Mouse (Mus musculus): ENCODE data around the gene BC049715. TPM values are rescaled to one million over a fixed set of nuclear protein-coding genes. Genes with fewer than 3 reads are reported as not detected.

Gene BC049715
- total and polyA plus RNA-seq, 2 experiments = 0.18 to 0.61 TPM

- Histone ChIP-seq H3K36me3 (ENCODE audit: control insufficient read depth, insufficient read depth, low read length) (no peaks in the 10 kb centered on the region), H3K27ac (replicated peaks; ENCODE audit: insufficient read depth, low read depth, low read length) (no peak overlapping the region), H3K27me3 (ENCODE audit: control insufficient read depth, insufficient read depth, low read length) (no peaks in the 10 kb centered on the region), H3K4me3 (ENCODE audit: insufficient read depth, low read depth, low read length) (no peak overlapping the region), H3K9ac (ENCODE audit: low read depth, low read length) (no peak overlapping the region), H3K4me1 (ENCODE audit: control insufficient read depth, insufficient read depth, low read length) (peaks cover 7% of the 10 kb centered on the region; the same call in 1 of the 2 replicates), H3K79me2 (ENCODE audit: control insufficient read depth, insufficient read depth, low read length) (no peaks in the 10 kb centered on the region)
- TF ChIP-seq CTCF (IDR thresholded peaks at IDR 0.05; ENCODE audit: low read depth, low read length) (no peak), POLR2A (IDR thresholded peaks at IDR 0.05; ENCODE audit: extremely low read depth, insufficient read depth, low read length) (no peak)
- DNase-seq (ENCODE audit: extremely low read depth, low read depth, low spot score) = no peak
- WGBS = 94% methylated on average over 8 of the region's 8 CpGs
Measured at GRCm38 (mm10) chr6:136800710-136801109, 26.7 kb upstream of the BC049715 start.

GRCm38 (mm10) chr6:136801274-136801673 lies 26.2 kb upstream of the BC049715 start:
- no peaks in the 10 kb centered on the region for H3K36me3 ChIP-seq (ENCODE audit: control insufficient read depth, insufficient read depth, low read length)
- H3K79me2 ChIP-seq (ENCODE audit: control insufficient read depth, insufficient read depth, low read length) = no peaks in the 10 kb centered on the region
- H3K27me3 ChIP-seq (ENCODE audit: control insufficient read depth, insufficient read depth, low read length) = no peaks in the 10 kb centered on the region
- no peak overlapping the region for H3K4me3 ChIP-seq (ENCODE audit: insufficient read depth, low read depth, low read length)
- peaks cover 7% of the 10 kb centered on the region; the same call in 1 of the 2 replicates for H3K4me1 ChIP-seq (ENCODE audit: control insufficient read depth, insufficient read depth, low read length)
- no peak overlapping the region for H3K27ac ChIP-seq (replicated peaks; ENCODE audit: insufficient read depth, low read depth, low read length)
- H3K9ac ChIP-seq (ENCODE audit: low read depth, low read length) = no peak overlapping the region
- no peak for DNase-seq (ENCODE audit: extremely low read depth, low read depth, low spot score)
- WGBS = 89% methylated on average over 6 of the region's 6 CpGs
- TF ChIP-seq POLR2A (IDR thresholded peaks at IDR 0.05; ENCODE audit: extremely low read depth, insufficient read depth, low read length) (no peak), CTCF (IDR thresholded peaks at IDR 0.05; ENCODE audit: low read depth, low read length) (no peak)

- H3K4me1 ChIP-seq (ENCODE audit: control insufficient read depth, insufficient read depth, low read length) = peaks cover 7% of the 10 kb centered on the region; the same call in 1 of the 2 replicates
- no peak for DNase-seq (ENCODE audit: extremely low read depth, low read depth, low spot score)
Measured at GRCm38 (mm10) chr6:136803093-136803738, 24.2 kb upstream of the BC049715 start.

GRCm38 (mm10) chr6:136803739-136804633 lies 23.4 kb upstream of the BC049715 start, which contains the start of gene Hist4h4:
Gene Hist4h4 (minus strand): TSS chr6:136804415.
- under 1% methylated on average over 50 of the region's 50 CpGs for WGBS
- peaks cover 7% of the 10 kb centered on the region; the same call in 1 of the 2 replicates for H3K4me1 ChIP-seq (ENCODE audit: control insufficient read depth, insufficient read depth, low read length)
- H3K27me3 ChIP-seq (ENCODE audit: control insufficient read depth, insufficient read depth, low read length) = no peaks in the 10 kb centered on the region
- no peak for TF ChIP-seq CTCF (IDR thresholded peaks at IDR 0.05; ENCODE audit: low read depth, low read length)
- TF ChIP-seq POLR2A (IDR thresholded peaks at IDR 0.05; ENCODE audit: extremely low read depth, insufficient read depth, low read length) = peak; percentile 97
- H3K9ac ChIP-seq (ENCODE audit: low read depth, low read length) = peak within 1 kb of the TSS; percentile 95
- no peaks in the 10 kb centered on the region for H3K36me3 ChIP-seq (ENCODE audit: control insufficient read depth, insufficient read depth, low read length)
- no peaks in the 10 kb centered on the region; the same call in 1 of the 2 replicates for H3K79me2 ChIP-seq (ENCODE audit: control insufficient read depth, insufficient read depth, low read length)
- peak; percentile 90 for DNase-seq (ENCODE audit: extremely low read depth, low read depth, low spot score)
- H3K4me3 ChIP-seq (ENCODE audit: insufficient read depth, low read depth, low read length) = peak within 1 kb of the TSS; percentile 68
- H3K27ac ChIP-seq (replicated peaks; ENCODE audit: insufficient read depth, low read depth, low read length) = peak within 1 kb of the TSS; percentile 96

More at GRCm38 (mm10) chr6:136803093-136803738, 24.2 kb upstream of the BC049715 start:
- 14% methylated on average over 12 of the region's 12 CpGs for WGBS
- H3K27me3 ChIP-seq (ENCODE audit: control insufficient read depth, insufficient read depth, low read length) = no peaks in the 10 kb centered on the region
- no peak for TF ChIP-seq POLR2A (IDR thresholded peaks at IDR 0.05; ENCODE audit: extremely low read depth, insufficient read depth, low read length)
- no peak for TF ChIP-seq CTCF (IDR thresholded peaks at IDR 0.05; ENCODE audit: low read depth, low read length)
- H3K36me3 ChIP-seq (ENCODE audit: control insufficient read depth, insufficient read depth, low read length) = no peaks in the 10 kb centered on the region
- H3K9ac ChIP-seq (ENCODE audit: low read depth, low read length) = peak overlapping the region; percentile 44
- peak overlapping the region; percentile 68 for H3K4me3 ChIP-seq (ENCODE audit: insufficient read depth, low read depth, low read length)
- H3K27ac ChIP-seq (replicated peaks; ENCODE audit: insufficient read depth, low read depth, low read length) = peak overlapping the region; percentile 96
- H3K79me2 ChIP-seq (ENCODE audit: control insufficient read depth, insufficient read depth, low read length) = no peaks in the 10 kb centered on the region

GRCm38 (mm10) chr6:136804705-136805408 lies 22.6 kb upstream of the BC049715 start:
- Histone ChIP-seq H3K27ac (replicated peaks; ENCODE audit: insufficient read depth, low read depth, low read length) (peak overlapping the region; percentile 72), H3K79me2 (ENCODE audit: control insufficient read depth, insufficient read depth, low read length) (no peaks in the 10 kb centered on the region; the same call in 1 of the 2 replicates), H3K9ac (ENCODE audit: low read depth, low read length) (no peak overlapping the region), H3K4me1 (ENCODE audit: control insufficient read depth, insufficient read depth, low read length) (peaks cover 12% of the 10 kb centered on the region), H3K27me3 (ENCODE audit: control insufficient read depth, insufficient read depth, low read length) (no peaks in the 10 kb centered on the region), H3K36me3 (ENCODE audit: control insufficient read depth, insufficient read depth, low read length) (no peaks in the 10 kb centered on the region), H3K4me3 (ENCODE audit: insufficient read depth, low read depth, low read length) (peak overlapping the region; percentile 25)
- no peak for TF ChIP-seq CTCF (IDR thresholded peaks at IDR 0.05; ENCODE audit: low read depth, low read length)
- no peak for TF ChIP-seq POLR2A (IDR thresholded peaks at IDR 0.05; ENCODE audit: extremely low read depth, insufficient read depth, low read length)
- WGBS = 11% methylated on average over 9 of the region's 9 CpGs
- peak; percentile 42 for DNase-seq (ENCODE audit: extremely low read depth, low read depth, low spot score)
